Mouse (Mus musculus) small intestine, adult 2 months (tissue): ENCODE measurements around the gene Gstp3.

Experiments
- CTCF ChIP-seq: fragments of 200-500 bp; IDR thresholded peaks from 2 replicates; pipeline ENCODE4 v1.5.1; 2012; ENCODE audit warnings: low read depth, mild to moderate bottlenecking, control low read depth, inconsistent platforms, low read length, moderate library complexity, mixed read lengths; ENCODE audit not compliant: insufficient replicate concordance, insufficient read length; ENCODE audit errors: extremely low read depth
- POLR2A ChIP-seq: fragments of 200-500 bp; IDR thresholded peaks from 2 replicates; pipeline ENCODE4 v1.6.1; 2012; ENCODE audit warnings: low read depth, mild to moderate bottlenecking, control low read depth, inconsistent platforms, low read length, moderate library complexity

- TF ChIP-seq CTCF (peak; percentile 44; the same call in 1 of the 2 replicates), POLR2A (no peak)
Measured at GRCm38 (mm10) chr19:4080511-4081009, 21.2 kb upstream of the Gstp3 start.
